Mouse (Mus musculus) myocyte (in vitro differentiated cells): Measurements from ENCODE around the gene Dnah8.

Source experiments
- CEBPB ChIP-seq: IDR thresholded peaks from 2 replicates; pipeline ENCODE4 v1.6.1; 2011; ENCODE audit warnings: mild to moderate bottlenecking, moderate library complexity; ENCODE audit not compliant: poor library complexity, insufficient read depth, severe bottlenecking
- E2F4 ChIP-seq: IDR thresholded peaks from one replicate; pipeline ENCODE4 v1.6.1; 2011; ENCODE audit warnings: mild to moderate bottlenecking, control low read depth, moderate library complexity; ENCODE audit not compliant: insufficient read depth
- MAX ChIP-seq: IDR thresholded peaks from one replicate; pipeline ENCODE4 v1.6.1; 2011; ENCODE audit warnings: low read depth, mild to moderate bottlenecking, control low read depth
- MYOG ChIP-seq, 3 experiments: IDR thresholded peaks; one replicate each; pipeline ENCODE4 v1.6.1; 2011; ENCODE audit warnings: control low read depth in 2 of 3, low read depth in 2 of 3, mild to moderate bottlenecking in 2 of 3; ENCODE audit not compliant: insufficient read length in 2 of 3, control insufficient read depth in 1 of 3, insufficient read depth in 1 of 3
- POLR2A ChIP-seq: IDR thresholded peaks from one replicate; pipeline ENCODE4 v1.6.1; 2011; ENCODE audit warnings: low read depth, mild to moderate bottlenecking, control low read depth, moderate library complexity; ENCODE audit not compliant: insufficient read length
- POLR2AphosphoS2 ChIP-seq: IDR thresholded peaks from one replicate; pipeline ENCODE4 v1.6.1; 2011; ENCODE audit warnings: low read depth, control low read depth; ENCODE audit not compliant: insufficient read length
- USF1 ChIP-seq: IDR thresholded peaks from one replicate; pipeline ENCODE4 v1.6.1; 2011; ENCODE audit warnings: low read depth, mild to moderate bottlenecking, control low read depth, moderate library complexity

GRCm38 (mm10) chr17:30912536-30912935 is 288.4 kb downstream of the Dnah8 start:
- TF ChIP-seq MYOG (IDR thresholded peaks at IDR 0.05; ENCODE audit: control insufficient read depth in 1 of 3, insufficient read depth in 1 of 3, insufficient read length in 2 of 3, low read depth in 2 of 3): no peak
- no peak for TF ChIP-seq CEBPB
- TF ChIP-seq E2F4: no peak
- no peak for TF ChIP-seq POLR2AphosphoS2
- no peak for TF ChIP-seq POLR2A
- no peak for TF ChIP-seq MAX
- no peak for TF ChIP-seq USF1
